Mouse (Mus musculus): ENCODE measurements around the gene Olfr1444. TPM values are rescaled to one million over a fixed set of nuclear protein-coding genes. Genes with fewer than 3 reads are reported as not detected.

Gene Olfr1444
- polyA plus RNA-seq, 1 experiment from 2014 or later = not detected

GRCm38 (mm10) chr19:12893424-12893823 lies 36.3 kb downstream of the Olfr1444 start, which contains the start of gene Olfr1446:
TSS of gene Olfr1446 (minus strand) at chr19:12893524.
- Histone ChIP-seq H3K4me1 (ENCODE audit: insufficient read depth) (no peaks in the 10 kb centered on the region), H3K4me3 (ENCODE audit: low read depth, low read length) (no peak within 1 kb of the TSS), H3K4me2 (ENCODE audit: low read depth, low read length) (no peak within 1 kb of the TSS), H3K9me3 (ENCODE audit: low read length) (no peaks in the 10 kb centered on the region), H3K27me3 (ENCODE audit: insufficient read depth, low read length) (no peaks in the 10 kb centered on the region), H3K36me3 (replicated peaks; ENCODE audit: insufficient read depth, low read length) (no peaks in the 10 kb centered on the region), H3K27ac (ENCODE audit: low read depth) (no peak within 1 kb of the TSS), H3K9ac (replicated peaks) (no peak within 1 kb of the TSS)
- WGBS (ENCODE audit: insufficient replicate concordance) = 75% methylated on average over 1 of the region's 1 CpGs
- ATAC-seq (no peak), DNase-seq (no peak)
- no peak for TF ChIP-seq EP300 (IDR thresholded peaks at IDR 0.05; ENCODE audit: low read depth)
- TF ChIP-seq CTCF (IDR thresholded peaks at IDR 0.05; ENCODE audit: low read depth) = no peak

GRCm38 (mm10) chr19:12903643-12904042 lies 46.6 kb downstream of the Olfr1444 start, which contains the start of gene Olfr1447:
TSS of gene Olfr1447 (minus strand) at chr19:12903743.
- Histone ChIP-seq H3K9me3 (ENCODE audit: low read length) (no peaks in the 10 kb centered on the region), H3K27me3 (ENCODE audit: insufficient read depth, low read length) (no peaks in the 10 kb centered on the region), H3K4me1 (ENCODE audit: insufficient read depth) (no peaks in the 10 kb centered on the region), H3K9ac (replicated peaks) (no peak within 1 kb of the TSS), H3K4me2 (ENCODE audit: low read depth, low read length) (no peak within 1 kb of the TSS), H3K27ac (ENCODE audit: low read depth) (no peak within 1 kb of the TSS), H3K36me3 (replicated peaks; ENCODE audit: insufficient read depth, low read length) (no peaks in the 10 kb centered on the region), H3K4me3 (ENCODE audit: low read depth, low read length) (no peak within 1 kb of the TSS)
- TF ChIP-seq CTCF (IDR thresholded peaks at IDR 0.05; ENCODE audit: low read depth) (no peak), EP300 (IDR thresholded peaks at IDR 0.05; ENCODE audit: low read depth) (no peak)
- 83% methylated on average over 1 of the region's 1 CpGs for WGBS (ENCODE audit: insufficient replicate concordance)
- no peak for ATAC-seq
- no peak for DNase-seq

Other genes starting within 250 kb of the Olfr1444 start
- 6.0 and 6.5 TPM in 2 replicates for gene Glyat, start 224.0 kb upstream of the Olfr1444 start, polyA plus RNA-seq (2015; fragmentation: Nextera tagmentation; extraction: Ambion mirVana)
- not detected in 2 replicates for gene Olfr1442, start 186.8 kb upstream of the Olfr1444 start, polyA plus RNA-seq (2015; fragmentation: Nextera tagmentation; extraction: Ambion mirVana)
- gene Olfr1443, start 179.2 kb upstream of the Olfr1444 start, polyA plus RNA-seq (2015; fragmentation: Nextera tagmentation; extraction: Ambion mirVana) = not detected in 2 replicates
- gene Keg1, start 161.5 kb upstream of the Olfr1444 start, polyA plus RNA-seq (2015; fragmentation: Nextera tagmentation; extraction: Ambion mirVana) = 16.3 and 20.3 TPM in 2 replicates
- 0.23 and 0.52 TPM in 2 replicates for gene Cntf, start 91.7 kb upstream of the Olfr1444 start, polyA plus RNA-seq (2015; fragmentation: Nextera tagmentation; extraction: Ambion mirVana)
- 6.7 and 7.0 TPM in 2 replicates for gene Zfp91, start 61.2 kb upstream of the Olfr1444 start, polyA plus RNA-seq (2015; fragmentation: Nextera tagmentation; extraction: Ambion mirVana)
- 3.1 and 4.1 TPM in 2 replicates for gene Lpxn, start 61.1 kb upstream of the Olfr1444 start, polyA plus RNA-seq (2015; fragmentation: Nextera tagmentation; extraction: Ambion mirVana)
- not detected in 2 replicates for gene Gm5244, start 10.6 kb upstream of the Olfr1444 start, polyA plus RNA-seq (2015; fragmentation: Nextera tagmentation; extraction: Ambion mirVana)
- gene Olfr1445, start 26.6 kb downstream of the Olfr1444 start, polyA plus RNA-seq (2015; fragmentation: Nextera tagmentation; extraction: Ambion mirVana) = not detected in 2 replicates
- gene Olfr1446, start 36.2 kb downstream of the Olfr1444 start, polyA plus RNA-seq (2015; fragmentation: Nextera tagmentation; extraction: Ambion mirVana) = not detected in 2 replicates
- gene Olfr1447, start 46.5 kb downstream of the Olfr1444 start, polyA plus RNA-seq (2015; fragmentation: Nextera tagmentation; extraction: Ambion mirVana) = not detected in 2 replicates
- gene Olfr1448, start 67.1 kb downstream of the Olfr1444 start, polyA plus RNA-seq (2015; fragmentation: Nextera tagmentation; extraction: Ambion mirVana) = not detected in 2 replicates
- not detected in 2 replicates for gene Olfr1449, start 73.6 kb downstream of the Olfr1444 start, polyA plus RNA-seq (2015; fragmentation: Nextera tagmentation; extraction: Ambion mirVana)
- not detected in 2 replicates for gene Olfr1450, start 93.0 kb downstream of the Olfr1444 start, polyA plus RNA-seq (2015; fragmentation: Nextera tagmentation; extraction: Ambion mirVana)
- not detected in 2 replicates for gene Olfr1451, start 137.7 kb downstream of the Olfr1444 start, polyA plus RNA-seq (2015; fragmentation: Nextera tagmentation; extraction: Ambion mirVana)
- gene Olfr1453, start 171.0 kb downstream of the Olfr1444 start, polyA plus RNA-seq (2015; fragmentation: Nextera tagmentation; extraction: Ambion mirVana) = not detected in 2 replicates
- gene Olfr1454, start 203.3 kb downstream of the Olfr1444 start, polyA plus RNA-seq (2015; fragmentation: Nextera tagmentation; extraction: Ambion mirVana) = not detected in 2 replicates
- gene Olfr1457, start 240.6 kb downstream of the Olfr1444 start, polyA plus RNA-seq (2015; fragmentation: Nextera tagmentation; extraction: Ambion mirVana) = not detected in 2 replicates
- gene Olfr1458, start 249.5 kb downstream of the Olfr1444 start, polyA plus RNA-seq (2015; fragmentation: Nextera tagmentation; extraction: Ambion mirVana) = not detected in 2 replicates